Mouse (Mus musculus) MEL (cell line): ENCODE results near the gene Prrx2. TPM values are rescaled to one million over a fixed set of nuclear protein-coding genes. Genes with fewer than 3 reads are reported as not detected.

ENCODE experiments used
- DNase-seq: peaks from one replicate; pipeline ENCODE4 v3.0.0; 2011; ENCODE audit warnings: low read depth, low spot score
- H3K27ac ChIP-seq: 2 replicates; pipeline ENCODE4 v1.5.1; 2012; ENCODE audit warnings: low read depth, mild to moderate bottlenecking, control low read depth, low read length, moderate library complexity; ENCODE audit not compliant: control insufficient read depth
- H3K27me3 ChIP-seq, 2 experiments: fragments of 150-350 bp in 1 of 2; sonication (generic) in 1 of 2; 2 replicates each; pipeline ENCODE4 v1.6.1; 2012; ENCODE audit warnings: low read length in 2 of 2, mild to moderate bottlenecking in 2 of 2, improper control_type of control experiment in 1 of 2, moderate library complexity in 1 of 2; ENCODE audit not compliant: insufficient read depth in 2 of 2, control insufficient read depth in 1 of 2
- H3K36me3 ChIP-seq, 2 experiments: 2 replicates each; pipeline ENCODE4 v1.6.1; 2012 to 2014; ENCODE audit warnings: low read length in 2 of 2, improper control_type of control experiment in 1 of 2, inconsistent platforms in 1 of 2, mild to moderate bottlenecking in 1 of 2; ENCODE audit not compliant: insufficient read depth in 2 of 2, control insufficient read depth in 1 of 2
- H3K4me1 ChIP-seq, 2 experiments: fragments of 150-350 bp in 1 of 2; sonication (generic) in 1 of 2; 2 replicates each; pipeline ENCODE4 v1.6.1; 2012; ENCODE audit warnings: low read length in 2 of 2, improper control_type of control experiment in 1 of 2, mild to moderate bottlenecking in 1 of 2; ENCODE audit not compliant: insufficient read depth in 2 of 2, control insufficient read depth in 1 of 2
- H3K4me3 ChIP-seq, 2 experiments: fragments of 150-350 bp in 1 of 2; sonication (generic) in 1 of 2; 2 replicates each; pipeline ENCODE4 v1.5.1; 2012; ENCODE audit warnings: low read depth in 2 of 2, low read length in 2 of 2, mild to moderate bottlenecking in 2 of 2, moderate library complexity in 2 of 2, control low read depth in 1 of 2, improper control_type of control experiment in 1 of 2; ENCODE audit not compliant: control insufficient read depth in 1 of 2, insufficient read depth in 1 of 2
- H3K79me2 ChIP-seq: 2 replicates; pipeline ENCODE4 v1.6.1; 2012; ENCODE audit warnings: mild to moderate bottlenecking, low read length, moderate library complexity; ENCODE audit not compliant: control insufficient read depth, poor library complexity, insufficient read depth
- H3K9ac ChIP-seq: 2 replicates; pipeline ENCODE4 v1.6.1; 2012; ENCODE audit warnings: low read depth, mild to moderate bottlenecking, control low read depth, low read length, moderate library complexity; ENCODE audit not compliant: control insufficient read depth, poor library complexity, severe bottlenecking
- H3K9me3 ChIP-seq: fragments of 150-350 bp; sonication (generic); replicated peaks from 2 replicates; pipeline ENCODE4 v1.6.1; 2012; ENCODE audit warnings: mild to moderate bottlenecking, low read length, improper control_type of control experiment, moderate library complexity; ENCODE audit not compliant: insufficient read depth
- BHLHE40 ChIP-seq: IDR thresholded peaks from 2 replicates; pipeline ENCODE4 v1.6.1; 2012; ENCODE audit warnings: low read depth, mild to moderate bottlenecking, inconsistent platforms, low read length, improper control_type of control experiment, borderline replicate concordance
- CHD1 ChIP-seq: IDR thresholded peaks from 2 replicates; pipeline ENCODE4 v1.6.1; 2012; ENCODE audit warnings: low read depth, mild to moderate bottlenecking, inconsistent platforms, low read length, improper control_type of control experiment
- E2F4 ChIP-seq: IDR thresholded peaks from 2 replicates; pipeline ENCODE4 v1.6.1; 2011; ENCODE audit warnings: low read depth, low read length, improper control_type of control experiment, borderline replicate concordance
- ELF1 ChIP-seq: IDR thresholded peaks from 2 replicates; pipeline ENCODE4 v1.6.1; 2014; ENCODE audit warnings: low read depth, mild to moderate bottlenecking, inconsistent platforms, low read length, improper control_type of control experiment, moderate library complexity
- EP300 ChIP-seq, 2 experiments: IDR thresholded peaks; 2 replicates each; pipeline ENCODE4 v1.6.1; 2011; ENCODE audit warnings: improper control_type of control experiment in 2 of 2, low read length in 2 of 2, low read depth in 1 of 2, mild to moderate bottlenecking in 1 of 2
- ETS1 ChIP-seq: IDR thresholded peaks from 2 replicates; pipeline ENCODE4 v1.6.1; 2012; ENCODE audit warnings: low read depth, mild to moderate bottlenecking, inconsistent platforms, low read length, improper control_type of control experiment, moderate library complexity
- GABPA ChIP-seq: IDR thresholded peaks from 2 replicates; pipeline ENCODE4 v1.6.1; 2012; ENCODE audit warnings: low read depth, mild to moderate bottlenecking, inconsistent platforms, low read length, improper control_type of control experiment, moderate library complexity
- JUND ChIP-seq: IDR thresholded peaks from 2 replicates; pipeline ENCODE4 v1.6.1; 2011; ENCODE audit warnings: low read depth, mild to moderate bottlenecking, improper control_type of control experiment, low read length
- KAT2A ChIP-seq: conservative IDR thresholded peaks from 2 replicates; pipeline ENCODE4 v1.6.1; 2012; ENCODE audit warnings: low read depth, low read length, improper control_type of control experiment, inconsistent platforms
- MAFK ChIP-seq: IDR thresholded peaks from 2 replicates; pipeline ENCODE4 v1.6.1; 2011; ENCODE audit warnings: low read depth, mild to moderate bottlenecking, low read length, improper control_type of control experiment, borderline replicate concordance
- MAX ChIP-seq: IDR thresholded peaks from 2 replicates; pipeline ENCODE4 v1.6.1; 2011; ENCODE audit warnings: low read length, improper control_type of control experiment
- MEF2A ChIP-seq: IDR thresholded peaks from 2 replicates; pipeline ENCODE4 v1.6.1; 2014; ENCODE audit warnings: low read depth, mild to moderate bottlenecking, inconsistent platforms, low read length, improper control_type of control experiment; ENCODE audit not compliant: poor library complexity, insufficient replicate concordance, severe bottlenecking; ENCODE audit errors: extremely low read depth
- MYB ChIP-seq: IDR thresholded peaks from 2 replicates; pipeline ENCODE4 v1.6.1; 2011; ENCODE audit warnings: mild to moderate bottlenecking, low read depth, low read length, improper control_type of control experiment
- MYC ChIP-seq: IDR thresholded peaks from 2 replicates; pipeline ENCODE4 v1.6.1; 2011; ENCODE audit warnings: low read depth, mild to moderate bottlenecking, low read length, improper control_type of control experiment, moderate library complexity
- NELFE ChIP-seq: IDR thresholded peaks from 2 replicates; pipeline ENCODE4 v1.6.1; 2011; ENCODE audit warnings: low read depth, low read length, improper control_type of control experiment
- NRF1 ChIP-seq: IDR thresholded peaks from 2 replicates; pipeline ENCODE4 v1.6.1; 2014; ENCODE audit warnings: low read depth, mild to moderate bottlenecking, inconsistent platforms, low read length, improper control_type of control experiment, moderate library complexity; ENCODE audit not compliant: poor library complexity, insufficient read depth, severe bottlenecking
- POLR2AphosphoS2 ChIP-seq: IDR thresholded peaks from 2 replicates; pipeline ENCODE4 v1.6.1; 2011; ENCODE audit warnings: low read length, improper control_type of control experiment
- POLR2AphosphoS5 ChIP-seq: IDR thresholded peaks from 2 replicates; pipeline ENCODE4 v1.6.1; 2012; ENCODE audit warnings: low read depth, borderline replicate concordance, mild to moderate bottlenecking, inconsistent platforms, low read length, moderate library complexity, mixed read lengths
- RAD21 ChIP-seq: IDR thresholded peaks from 2 replicates; pipeline ENCODE4 v1.6.1; 2011; ENCODE audit warnings: mild to moderate bottlenecking, low read depth, low read length, improper control_type of control experiment
- RCOR1 ChIP-seq: IDR thresholded peaks from 2 replicates; pipeline ENCODE4 v1.6.1; 2012; ENCODE audit warnings: low read depth, mild to moderate bottlenecking, inconsistent platforms, low read length, improper control_type of control experiment
- SIN3A ChIP-seq: IDR thresholded peaks from 2 replicates; pipeline ENCODE4 v1.6.1; 2012; ENCODE audit warnings: low read length, improper control_type of control experiment, inconsistent platforms
- TAL1 ChIP-seq: IDR thresholded peaks from 2 replicates; pipeline ENCODE4 v1.6.1; 2012; ENCODE audit warnings: mild to moderate bottlenecking, inconsistent platforms, low read length, moderate library complexity, mixed read lengths
- TCF12 ChIP-seq: IDR thresholded peaks from 2 replicates; pipeline ENCODE4 v1.6.1; 2014; ENCODE audit warnings: low read depth, mild to moderate bottlenecking, inconsistent platforms, low read length, improper control_type of control experiment, moderate library complexity
- USF2 ChIP-seq, 2 experiments: IDR thresholded peaks; 2 replicates each; pipeline ENCODE4 v1.6.1; 2011 to 2012; ENCODE audit warnings: improper control_type of control experiment in 2 of 2, low read length in 2 of 2, borderline replicate concordance in 1 of 2, inconsistent platforms in 1 of 2, low read depth in 1 of 2, mild to moderate bottlenecking in 1 of 2; ENCODE audit not compliant: insufficient read depth in 1 of 2
- ZC3H11A ChIP-seq: IDR thresholded peaks from 2 replicates; pipeline ENCODE4 v1.6.1; 2012; ENCODE audit warnings: low read depth, mild to moderate bottlenecking, inconsistent platforms, low read length, improper control_type of control experiment
- ZKSCAN1 ChIP-seq: IDR thresholded peaks from 2 replicates; pipeline ENCODE4 v1.6.1; 2012; ENCODE audit warnings: low read depth, mild to moderate bottlenecking, inconsistent platforms, low read length, improper control_type of control experiment, moderate library complexity
- ZMIZ1 ChIP-seq: IDR thresholded peaks from 2 replicates; pipeline ENCODE4 v1.6.1; 2012; ENCODE audit warnings: low read depth, mild to moderate bottlenecking, inconsistent platforms, low read length, improper control_type of control experiment, moderate library complexity
- ZNF384 ChIP-seq: IDR thresholded peaks from 2 replicates; pipeline ENCODE4 v1.6.1; 2012; ENCODE audit warnings: low read depth, mild to moderate bottlenecking, inconsistent platforms, low read length, improper control_type of control experiment
- polyA plus RNA-seq, 2 experiments: library from polyadenylated mRNA; stranded (reverse) in 1 of 2; unstranded in 1 of 2; fragments of >175 nt in 1 of 2; fragments of >200 nt in 1 of 2; gene quantifications; 2 replicates each; pipeline versions ENCODE4 v1.2.1 to v1.2.4; 2012; ENCODE audit warnings: low replicate concordance in 2 of 2, low read depth in 1 of 2; ENCODE audit not compliant: insufficient read length in 2 of 2, insufficient read depth in 1 of 2, missing spikeins in 1 of 2
- total RNA-seq: library from RNA; depleted of rRNA; stranded (reverse); fragments of 300-350 nt; gene quantifications from 2 replicates; pipeline ENCODE4 v1.2.3, GENCODE M21; 2012

The Prrx2 gene
- total and polyA plus RNA-seq, 3 experiments, result not detected

DNA sequence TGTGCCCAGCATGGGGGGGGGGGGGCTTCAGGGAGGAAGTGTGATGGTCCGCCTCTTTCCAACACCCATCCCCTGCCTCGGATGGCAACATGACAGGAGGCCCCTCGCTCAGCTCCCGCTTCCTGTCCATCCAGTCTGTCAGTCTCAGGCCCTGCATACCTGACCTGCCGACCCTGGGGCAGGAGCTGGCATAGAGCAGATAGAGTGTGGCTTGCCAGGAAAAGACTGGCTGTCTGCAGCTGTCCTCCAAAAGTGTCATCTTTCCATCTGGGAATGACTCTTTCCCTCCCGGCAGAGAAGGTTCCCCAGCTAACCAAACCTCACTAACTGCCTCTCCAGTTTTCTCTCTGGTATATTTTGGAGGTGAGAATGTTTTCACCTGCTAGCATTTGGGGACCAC is 15.8 kb downstream of the Prrx2 start:
- TF ChIP-seq BHLHE40 (no peak), POLR2AphosphoS2 (no peak), TAL1 (no peak), ZC3H11A (no peak), POLR2AphosphoS5 (no peak), ZKSCAN1 (no peak), ZNF384 (no peak), MAFK (no peak), KAT2A (no peak), JUND (no peak), E2F4 (no peak), CHD1 (no peak), RAD21 (no peak), GABPA (no peak), NRF1 (no peak), MEF2A (no peak), ZMIZ1 (no peak), EP300 (IDR thresholded peaks at IDR 0.05; ENCODE audit: low read depth in 1 of 2, low read length in 2 of 2) (no peak), ELF1 (no peak)
- no peak for DNase-seq
- H3K27me3 ChIP-seq, result peaks cover 0 to 7% of the 10 kb centered on the region in 2 experiments; a peak in 1 of 4 replicates

DNA sequence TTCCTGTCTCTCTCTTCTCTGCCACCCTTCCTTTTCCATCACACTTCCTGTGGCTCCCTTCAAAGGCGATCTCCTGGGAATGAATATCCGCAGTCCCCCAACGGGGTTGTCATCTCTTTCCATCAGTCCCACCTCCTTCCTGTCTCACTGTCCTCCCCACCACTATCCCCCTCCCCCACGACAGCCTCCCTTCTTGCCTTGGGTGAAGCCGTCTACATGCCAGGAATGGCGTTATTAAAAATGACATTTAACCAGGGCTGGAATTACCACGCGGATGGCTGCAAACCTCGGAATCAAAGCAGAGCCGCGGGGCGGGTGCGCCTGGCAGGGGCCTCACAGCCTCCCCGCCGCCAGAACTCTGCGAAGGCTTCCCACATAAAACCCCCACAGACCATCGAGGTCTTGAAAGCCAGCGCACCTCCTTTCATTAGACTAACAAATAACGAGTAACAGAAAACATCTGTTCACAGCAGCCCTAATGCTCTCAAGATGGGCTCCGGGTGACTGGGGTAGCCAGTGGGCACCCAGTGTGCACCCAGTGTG is 18.1 kb downstream of the Prrx2 start:
- no peak overlapping the region for H3K4me3 ChIP-seq
- no peak for TF ChIP-seq USF2 (IDR thresholded peaks at IDR 0.05; ENCODE audit: borderline replicate concordance in 1 of 2, insufficient read depth in 1 of 2, low read depth in 1 of 2, low read length in 2 of 2)
- TF ChIP-seq MYC, result no peak
- no peak for TF ChIP-seq MAX
- TF ChIP-seq MYB, result no peak
- TF ChIP-seq EP300 (IDR thresholded peaks at IDR 0.05; ENCODE audit: low read depth in 1 of 2, low read length in 2 of 2), result no peak
- TF ChIP-seq TCF12, result no peak
- no peak for TF ChIP-seq KAT2A
- TF ChIP-seq CHD1, result no peak
- no peak for TF ChIP-seq RAD21
- TF ChIP-seq RCOR1, result no peak
- TF ChIP-seq TAL1, result no peak
- TF ChIP-seq ETS1, result no peak
- TF ChIP-seq SIN3A, result no peak
- no peak for TF ChIP-seq NELFE
- TF ChIP-seq NRF1, result no peak
- no peak overlapping the region for H3K9ac ChIP-seq
- H3K79me2 ChIP-seq, result no peaks in the 10 kb centered on the region
- H3K4me1 ChIP-seq, result no peaks in the 10 kb centered on the region
- H3K27me3 ChIP-seq, result peaks cover 0 to 7% of the 10 kb centered on the region in 2 experiments; a peak in 1 of 4 replicates
- no peak overlapping the region for H3K27ac ChIP-seq
- H3K9me3 ChIP-seq, result no peaks in the 10 kb centered on the region
- no peak for DNase-seq
- no peaks in the 10 kb centered on the region for H3K36me3 ChIP-seq

More for the DNA sequence above, 15.8 kb downstream of the Prrx2 start:
- Histone ChIP-seq H3K79me2 (no peaks in the 10 kb centered on the region), H3K9me3 (no peaks in the 10 kb centered on the region), H3K9ac (no peak overlapping the region), H3K36me3 (no peaks in the 10 kb centered on the region), H3K4me1 (no peaks in the 10 kb centered on the region), H3K4me3 (no peak overlapping the region), H3K27ac (no peak overlapping the region)
